Mouse (Mus musculus) limb, embryonic 14.5 days (tissue): ENCODE results near the gene Zfp981. TPM values are rescaled to one million over a fixed set of nuclear protein-coding genes. Genes with fewer than 3 reads are reported as not detected.
A peak's percentile ranks its signal among the peaks of the same experiment; 100 is the strongest.
"Not testable (repeated sequence)": the region's sequence is repeated elsewhere in the genome, so short reads cannot be mapped to it uniquely, and the experiment has no call there.

ENCODE experiments used
- ATAC-seq: fragments of 200-750 bp; cut with Nextera tagmentation; 2 replicates; pipeline ENCODE4 v1.8.0; 2017; ENCODE audit warnings: low read depth, moderate number of reproducible peaks, moderate TSS enrichment; ENCODE audit not compliant: low FRiP score
- DNase-seq: peaks from one replicate; pipeline ENCODE4 v3.0.0-alpha.2; 2015; ENCODE audit warnings: low spot score
- H3K27ac ChIP-seq: fragments of 300-500 bp; sonication (generic); replicated peaks from 2 replicates; pipeline ENCODE4 v1.5.1; 2014; ENCODE audit warnings: low read depth, mild to moderate bottlenecking, low read length, moderate library complexity, mixed read lengths
- H3K27me3 ChIP-seq: fragments of 300-500 bp; sonication (generic); 2 replicates; pipeline ENCODE4 v1.6.1; 2014; ENCODE audit warnings: low read length, mixed read lengths; ENCODE audit not compliant: control insufficient read depth, insufficient read depth
- H3K36me3 ChIP-seq: fragments of 300-500 bp; sonication (generic); 2 replicates; pipeline ENCODE4 v1.6.1; 2014; ENCODE audit warnings: mild to moderate bottlenecking, low read length, moderate library complexity, mixed read lengths; ENCODE audit not compliant: control insufficient read depth, insufficient read depth
- H3K4me1 ChIP-seq: fragments of 300-500 bp; sonication (generic); 2 replicates; pipeline ENCODE4 v1.6.1; 2014; ENCODE audit warnings: antibody characterized with exemption, low read length, mixed read lengths; ENCODE audit not compliant: control insufficient read depth, insufficient read depth
- H3K4me2 ChIP-seq: fragments of 300-500 bp; sonication (generic); replicated peaks from 2 replicates; pipeline ENCODE4 v1.6.1; 2014; ENCODE audit warnings: low read depth, mild to moderate bottlenecking, low read length, moderate library complexity; ENCODE audit not compliant: severe bottlenecking
- H3K4me3 ChIP-seq: fragments of 300-500 bp; sonication (generic); replicated peaks from 2 replicates; pipeline ENCODE4 v1.5.1; 2014; ENCODE audit warnings: low read length
- H3K9ac ChIP-seq: fragments of 300-500 bp; sonication (generic); 2 replicates; pipeline ENCODE4 v1.6.1; 2014; ENCODE audit warnings: mild to moderate bottlenecking, low read depth, low read length, moderate library complexity; ENCODE audit not compliant: severe bottlenecking
- H3K9me3 ChIP-seq: fragments of 300-500 bp; sonication (generic); 2 replicates; pipeline ENCODE4 v1.6.1; 2016; ENCODE audit warnings: low read length; ENCODE audit not compliant: control insufficient read depth
- POLR2A ChIP-seq: fragments of 200-500 bp; IDR thresholded peaks from 2 replicates; pipeline ENCODE4 v1.8.0; 2012; ENCODE audit warnings: inconsistent platforms, mild to moderate bottlenecking, moderate library complexity, borderline replicate concordance; ENCODE audit not compliant: insufficient read depth, insufficient read length; ENCODE audit errors: extremely low read depth
- WGBS: fragments of 180-500 bp; shearing (Covaris S2); extraction: QIAGEN DNeasy Blood & Tissue Kit; methylation state at CpG from one replicate; pipeline ENCODE4 v1.1.7; 2014; 5-methylcytosine and 5-hydroxymethylcytosine counted together
- polyA plus RNA-seq, 2 experiments: library from polyadenylated mRNA; depleted of rRNA in 1 of 2; stranded (reverse) in 1 of 2; unstranded in 1 of 2; fragments of >200 nt; fragmentation: Nextera tagmentation in 1 of 2; extraction: Ambion mirVana in 1 of 2; gene quantifications; 2 replicates each; pipeline versions ENCODE4 v1.2.1 to v1.2.3; 2012 to 2014

The Zfp981 gene
- polyA plus RNA-seq, 2 experiments: 0.09 to 0.14 TPM

DNA sequence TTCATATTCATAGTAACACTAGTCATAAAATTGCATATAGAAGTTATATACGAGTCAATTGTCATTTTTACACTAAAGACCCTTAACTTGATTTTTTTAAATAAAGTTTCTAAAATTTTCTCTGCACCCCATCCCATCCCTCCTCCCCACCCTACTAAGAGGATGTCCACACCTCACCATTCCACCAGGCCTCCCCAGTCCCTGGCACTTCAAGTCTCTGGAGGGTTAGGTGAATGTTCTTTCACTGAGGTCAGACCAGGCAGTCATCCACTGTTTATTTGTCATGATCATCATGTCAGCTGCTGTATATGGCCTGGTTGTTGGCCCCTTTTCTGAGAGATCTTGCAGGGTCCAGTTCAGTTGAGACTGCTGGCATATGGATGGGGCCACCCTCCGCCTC is 18.9 kb downstream of the Zfp981 start:
- WGBS: 89% methylated on average over 2 of the region's 2 CpGs
- peaks cover 69% of the 10 kb centered on the region for H3K9me3 ChIP-seq
- no peaks in the 10 kb centered on the region for H3K4me1 ChIP-seq
- no peak for DNase-seq
- no peak overlapping the region for H3K4me3 ChIP-seq
- H3K4me2 ChIP-seq: no peak overlapping the region
- no peak overlapping the region for H3K27ac ChIP-seq
- no peak for TF ChIP-seq POLR2A
- no peak for ATAC-seq
- H3K27me3 ChIP-seq: no peaks in the 10 kb centered on the region
- no peak overlapping the region for H3K9ac ChIP-seq
- H3K36me3 ChIP-seq: no peaks in the 10 kb centered on the region

DNA sequence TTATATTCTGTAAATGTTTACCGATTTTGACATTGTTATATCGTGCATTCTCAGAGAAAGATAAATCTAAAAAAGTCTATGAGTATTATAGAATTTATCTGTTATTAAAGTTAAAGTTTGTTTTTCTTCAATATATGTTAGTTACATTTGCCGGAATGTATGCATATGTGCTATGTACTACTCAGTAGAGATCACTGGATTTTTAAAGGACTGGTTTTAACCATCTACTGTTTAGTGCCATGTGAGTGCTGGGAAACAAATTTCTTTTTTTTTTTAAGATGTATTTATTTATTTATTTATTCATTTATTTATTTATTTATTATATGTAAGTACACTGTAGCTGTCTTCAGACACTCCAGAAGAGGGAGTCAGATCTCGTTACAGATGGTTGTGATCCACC is 32.7 kb downstream of the Zfp981 start:
- Histone ChIP-seq H3K4me3 (no peak overlapping the region), H3K4me2 (no peak overlapping the region), H3K27ac (no peak overlapping the region), H3K36me3 (no peaks in the 10 kb centered on the region), H3K9ac (no peak overlapping the region), H3K4me1 (no peaks in the 10 kb centered on the region), H3K9me3 (peaks cover 59% of the 10 kb centered on the region), H3K27me3 (no peaks in the 10 kb centered on the region)
- ATAC-seq (peak; percentile 34; the same call in 1 of the 2 replicates), DNase-seq (no peak)
- 82% methylated on average over 4 of the region's 4 CpGs for WGBS
- no peak for TF ChIP-seq POLR2A

DNA sequence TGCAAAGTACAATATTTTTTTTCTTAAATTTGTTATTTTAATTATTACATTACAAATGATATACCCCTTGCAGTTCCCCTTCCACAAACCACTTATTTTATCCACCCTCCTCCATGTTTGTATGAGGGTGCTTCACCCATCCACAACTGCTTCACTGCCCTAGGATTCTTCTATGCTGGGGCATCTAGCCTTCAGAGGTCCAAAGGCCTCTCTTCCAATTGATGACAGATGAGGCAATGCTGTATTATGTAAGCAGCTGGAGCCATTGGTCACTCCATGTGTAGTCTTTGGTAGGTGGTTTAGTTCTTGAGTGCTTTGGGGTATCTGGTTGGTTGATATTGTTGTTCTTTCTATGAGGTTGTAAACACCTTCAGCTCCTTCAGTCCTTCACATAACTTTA is 34.1 kb downstream of the Zfp981 start:
- H3K27ac ChIP-seq: no peak overlapping the region
- no peak for TF ChIP-seq POLR2A
- no peak overlapping the region for H3K4me3 ChIP-seq
- no peak overlapping the region for H3K9ac ChIP-seq
- peaks cover 53% of the 10 kb centered on the region for H3K9me3 ChIP-seq
- no peaks in the 10 kb centered on the region for H3K4me1 ChIP-seq
- H3K4me2 ChIP-seq: no peak overlapping the region
- ATAC-seq: no peak
- H3K36me3 ChIP-seq: no peaks in the 10 kb centered on the region
- no peak for DNase-seq
- no peaks in the 10 kb centered on the region for H3K27me3 ChIP-seq

DNA sequence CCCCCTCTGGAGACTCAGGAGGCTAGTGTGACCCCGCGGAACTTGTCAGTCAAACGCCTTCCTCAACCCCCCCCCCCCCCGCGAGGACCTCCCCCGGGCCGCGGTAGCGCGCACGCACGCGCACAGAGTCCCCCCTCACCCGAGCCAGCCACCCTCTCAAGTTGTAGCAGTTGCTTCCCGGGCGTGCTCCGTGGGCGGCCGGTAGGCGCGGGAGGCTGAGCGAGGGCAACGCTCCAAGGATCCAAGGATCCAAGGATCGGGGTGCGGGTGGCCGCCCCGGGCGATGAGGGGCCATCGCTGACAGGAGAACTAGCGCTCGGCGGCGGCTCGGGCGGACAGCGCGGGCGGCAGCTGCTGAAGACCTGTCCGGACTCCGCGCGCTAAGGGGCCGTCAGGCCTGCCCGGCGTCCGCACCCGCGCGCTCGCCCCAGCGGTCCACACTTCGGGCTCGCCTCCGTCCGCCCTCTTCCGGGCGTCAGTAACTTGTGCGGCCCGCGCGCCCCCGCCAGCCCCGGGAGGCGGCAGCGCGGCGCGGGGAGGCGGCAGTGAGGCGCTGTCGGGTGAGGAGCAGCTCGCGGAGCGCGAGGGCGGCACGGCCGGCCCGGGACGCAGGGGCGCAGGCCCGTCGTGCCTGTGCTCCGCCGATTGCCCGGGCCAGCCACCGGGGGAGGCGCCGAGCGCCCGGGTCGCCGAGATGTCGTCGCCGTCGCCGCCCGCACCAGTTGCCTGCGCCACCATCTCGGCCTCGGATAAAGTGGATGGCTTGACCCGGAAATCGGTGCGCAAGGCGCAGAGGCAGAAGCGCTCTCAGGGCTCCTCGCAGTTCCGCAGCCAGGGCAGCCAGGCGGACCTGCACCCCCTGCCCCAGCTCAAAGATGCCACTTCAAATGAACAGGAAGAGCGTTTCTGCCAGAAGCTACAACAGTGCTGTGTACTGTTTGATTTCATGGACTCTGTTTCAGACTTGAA is 78.4 kb downstream of the Zfp981 start:
- H3K9ac ChIP-seq, H3K4me1 ChIP-seq, H3K4me3 ChIP-seq, DNase-seq, H3K27me3 ChIP-seq, H3K36me3 ChIP-seq, H3K9me3 ChIP-seq, H3K27ac ChIP-seq: not testable (repeated sequence)
- H3K4me2 ChIP-seq: 0 out of 2 replicates have a peak overlapping the region, but pooled peaks have one; percentile 19
- peak; percentile 53; the same call in 1 of the 2 replicates for ATAC-seq
- no CpG with 5 or more reads among the region's 111 CpGs for WGBS

Other genes starting within 250 kb of the Zfp981 start
- gene Zfp992, start 53.0 kb upstream of the Zfp981 start, polyA plus RNA-seq (2012; rRNA removed): 1.1 and 2.4 TPM in 2 replicates
- 4.1 and 4.4 TPM in 2 replicates for gene Zfp992, start 53.0 kb upstream of the Zfp981 start, polyA plus RNA-seq (2014; fragmentation: Nextera tagmentation; extraction: Ambion mirVana)
- gene Zfp993, start 108.9 kb downstream of the Zfp981 start, polyA plus RNA-seq (2012; rRNA removed): 2.4 and 3.3 TPM in 2 replicates
- 2.3 and 2.9 TPM in 2 replicates for gene Zfp993, start 108.9 kb downstream of the Zfp981 start, polyA plus RNA-seq (2014; fragmentation: Nextera tagmentation; extraction: Ambion mirVana)